Mouse (Mus musculus) embryonic facial prominence, embryonic 11.5 days (tissue): ENCODE measurements around the gene Iqgap1. TPM values are rescaled to one million over a fixed set of nuclear protein-coding genes. Genes with fewer than 3 reads are reported as not detected.

ENCODE experiments used
- ATAC-seq: fragments of 200-750 bp; cut with Nextera tagmentation; replicated peaks from 2 replicates; pipeline ENCODE4 v1.8.0; 2017; ENCODE audit warnings: low read depth; ENCODE audit not compliant: insufficient number of reproducible peaks, low FRiP score, low TSS enrichment
- DNase-seq: peaks from one replicate; pipeline ENCODE4 v3.0.0-alpha.2; 2015; ENCODE audit warnings: low spot score
- H3K27ac ChIP-seq: fragments of 300-500 bp; sonication (generic); replicated peaks from 2 replicates; pipeline ENCODE4 v1.5.1; 2014; ENCODE audit warnings: mild to moderate bottlenecking, low read depth, low read length, control low read depth
- H3K27me3 ChIP-seq: fragments of 300-500 bp; sonication (generic); 2 replicates; pipeline ENCODE4 v1.6.1; 2014; ENCODE audit warnings: mild to moderate bottlenecking, low read length, moderate library complexity, mixed read lengths; ENCODE audit not compliant: control insufficient read depth, insufficient read depth
- H3K36me3 ChIP-seq: fragments of 300-500 bp; sonication (generic); replicated peaks from 2 replicates; pipeline ENCODE4 v1.6.1; 2014; ENCODE audit warnings: low read depth, mild to moderate bottlenecking, low read length, moderate library complexity, mixed read lengths; ENCODE audit not compliant: control insufficient read depth, insufficient read depth
- H3K4me1 ChIP-seq: fragments of 300-500 bp; sonication (generic); 2 replicates; pipeline ENCODE4 v1.6.1; 2014; ENCODE audit warnings: low read length, mixed read lengths; ENCODE audit not compliant: control insufficient read depth, insufficient read depth
- H3K4me2 ChIP-seq: fragments of 300-500 bp; sonication (generic); 2 replicates; pipeline ENCODE4 v1.6.1; 2014; ENCODE audit warnings: low read depth, mild to moderate bottlenecking, control low read depth, low read length, moderate library complexity
- H3K4me3 ChIP-seq: fragments of 300-500 bp; sonication (generic); 2 replicates; pipeline ENCODE4 v1.5.1; 2014; ENCODE audit warnings: low read depth, low read length, control low read depth
- H3K9ac ChIP-seq: fragments of 300-500 bp; sonication (generic); replicated peaks from 2 replicates; pipeline ENCODE4 v1.6.1; 2014; ENCODE audit warnings: mild to moderate bottlenecking, control low read depth, low read length
- H3K9me3 ChIP-seq: fragments of 300-500 bp; sonication (generic); replicated peaks from 2 replicates; pipeline ENCODE4 v1.6.1; 2016; ENCODE audit warnings: mild to moderate bottlenecking, low read length, inconsistent platforms, mixed read lengths; ENCODE audit not compliant: control insufficient read depth
- WGBS: fragments of 180-500 bp; shearing (Covaris S2); extraction: QIAGEN DNeasy Blood & Tissue Kit; methylation state at CpG from one replicate; pipeline ENCODE4 v1.1.7; 2014; 5-methylcytosine and 5-hydroxymethylcytosine counted together
- polyA plus RNA-seq: library from polyadenylated mRNA; unstranded; fragments of >200 nt; fragmentation: Nextera tagmentation; extraction: Ambion mirVana; gene quantifications from 2 replicates; pipeline ENCODE4 v1.2.1, GENCODE M21; 2014

The Iqgap1 gene
- polyA plus RNA-seq, 1 experiment from 2014 or later: 30.4 TPM

- Histone ChIP-seq H3K4me3 (no peak overlapping the region), H3K27me3 (no peaks in the 10 kb centered on the region), H3K36me3 (peaks cover 2% of the 10 kb centered on the region), H3K9ac (no peak overlapping the region), H3K4me1 (no peaks in the 10 kb centered on the region; the same call in none of the 2 replicates), H3K9me3 (no peaks in the 10 kb centered on the region), H3K4me2 (no peak overlapping the region), H3K27ac (no peak overlapping the region)
- 88% methylated on average over 5 of the region's 5 CpGs for WGBS
- no peak for ATAC-seq
- no peak for DNase-seq
These were observed 37.7 kb upstream of the Iqgap1 start for GRCm38 (mm10) chr7:80863520-80863919.

- DNase-seq (no peak), ATAC-seq (no peak)
- WGBS: 90% methylated on average over 2 of the region's 2 CpGs
- H3K27me3 ChIP-seq: no peaks in the 10 kb centered on the region
- no peaks in the 10 kb centered on the region for H3K9me3 ChIP-seq
- H3K4me2 ChIP-seq: no peak overlapping the region
- H3K4me3 ChIP-seq: no peak overlapping the region
- no peaks in the 10 kb centered on the region; the same call in none of the 2 replicates for H3K36me3 ChIP-seq
- no peak overlapping the region for H3K27ac ChIP-seq
- no peak overlapping the region for H3K9ac ChIP-seq
- no peaks in the 10 kb centered on the region; the same call in none of the 2 replicates for H3K4me1 ChIP-seq
These were observed 36.7 kb upstream of the Iqgap1 start for GRCm38 (mm10) chr7:80862475-80862874.

- WGBS: under 1% methylated on average over 40 of the region's 40 CpGs
These were observed 35.0 kb upstream of the Iqgap1 start, which contains the start of gene Zscan2 for GRCm38 (mm10) chr7:80860729-80861274. TSS of gene Zscan2 (plus strand) at chr7:80860920.

GRCm38 (mm10) chr7:80860227-80860626, 34.5 kb upstream of the Iqgap1 start:
- H3K9me3 ChIP-seq: no peaks in the 10 kb centered on the region
- peak overlapping the region; percentile 78 for H3K4me3 ChIP-seq
- ATAC-seq: peak; percentile 54; the same call in 1 of the 2 replicates
- H3K27me3 ChIP-seq: no peaks in the 10 kb centered on the region
- H3K4me1 ChIP-seq: no peaks in the 10 kb centered on the region; the same call in none of the 2 replicates
- H3K36me3 ChIP-seq: no peaks in the 10 kb centered on the region; the same call in 1 of the 2 replicates
- H3K9ac ChIP-seq: peak overlapping the region; percentile 52
- 1% methylated on average over 13 of the region's 13 CpGs for WGBS
- no peak overlapping the region for H3K27ac ChIP-seq
- DNase-seq: peak; percentile 87
- H3K4me2 ChIP-seq: peak overlapping the region; percentile 78

More at GRCm38 (mm10) chr7:80860729-80861274, 35.0 kb upstream of the Iqgap1 start, which contains the start of gene Zscan2:
- Histone ChIP-seq H3K9me3 (no peaks in the 10 kb centered on the region), H3K4me2 (peak within 1 kb of the TSS; percentile 78), H3K27ac (peak within 1 kb of the TSS; percentile 57), H3K27me3 (no peaks in the 10 kb centered on the region), H3K36me3 (no peaks in the 10 kb centered on the region; the same call in none of the 2 replicates), H3K4me1 (no peaks in the 10 kb centered on the region; the same call in none of the 2 replicates), H3K4me3 (peak within 1 kb of the TSS; percentile 78), H3K9ac (peak within 1 kb of the TSS; percentile 92)
- ATAC-seq (peak; percentile 98), DNase-seq (peak; percentile 97)

GRCm38 (mm10) chr7:80857181-80857580, 31.4 kb upstream of the Iqgap1 start:
- no peak overlapping the region for H3K4me2 ChIP-seq
- no peak for ATAC-seq
- no peak overlapping the region for H3K27ac ChIP-seq
- WGBS: 31% methylated on average over 6 of the region's 6 CpGs
- no peaks in the 10 kb centered on the region for H3K27me3 ChIP-seq
- no peaks in the 10 kb centered on the region for H3K4me1 ChIP-seq
- H3K9me3 ChIP-seq: no peaks in the 10 kb centered on the region
- no peaks in the 10 kb centered on the region for H3K36me3 ChIP-seq
- no peak overlapping the region for H3K9ac ChIP-seq
- peak; percentile 84 for DNase-seq
- no peak overlapping the region for H3K4me3 ChIP-seq

GRCm38 (mm10) chr7:80855316-80855715, 29.5 kb upstream of the Iqgap1 start:
- Histone ChIP-seq H3K27ac (no peak overlapping the region), H3K36me3 (no peaks in the 10 kb centered on the region), H3K9me3 (no peaks in the 10 kb centered on the region), H3K4me3 (no peak overlapping the region), H3K9ac (no peak overlapping the region), H3K27me3 (no peaks in the 10 kb centered on the region), H3K4me1 (no peaks in the 10 kb centered on the region), H3K4me2 (no peak overlapping the region)
- DNase-seq (no peak), ATAC-seq (no peak)

GRCm38 (mm10) chr7:80853218-80853617, 27.4 kb upstream of the Iqgap1 start:
- 90% methylated on average over 3 of the region's 3 CpGs for WGBS
- H3K27me3 ChIP-seq: no peaks in the 10 kb centered on the region
- no peak overlapping the region for H3K9ac ChIP-seq
- no peaks in the 10 kb centered on the region for H3K36me3 ChIP-seq
- H3K4me3 ChIP-seq: no peak overlapping the region
- no peak for ATAC-seq
- no peak overlapping the region for H3K4me2 ChIP-seq
- no peak overlapping the region for H3K27ac ChIP-seq
- no peak for DNase-seq
- no peaks in the 10 kb centered on the region for H3K4me1 ChIP-seq
- H3K9me3 ChIP-seq: no peaks in the 10 kb centered on the region

GRCm38 (mm10) chr7:80850520-80850919, 24.7 kb upstream of the Iqgap1 start:
- Histone ChIP-seq H3K4me1 (no peaks in the 10 kb centered on the region), H3K27ac (no peak overlapping the region), H3K9me3 (no peaks in the 10 kb centered on the region), H3K27me3 (no peaks in the 10 kb centered on the region), H3K4me3 (no peak overlapping the region), H3K4me2 (no peak overlapping the region), H3K36me3 (no peaks in the 10 kb centered on the region), H3K9ac (no peak overlapping the region)
- ATAC-seq: no peak
- no peak for DNase-seq
- WGBS: 82% methylated on average over 5 of the region's 5 CpGs
